Mouse (Mus musculus) liver, embryonic 16.5 days (tissue): ENCODE results near the gene Gm45213. TPM values are rescaled to one million over a fixed set of nuclear protein-coding genes. Genes with fewer than 3 reads are reported as not detected.

ENCODE experiments used
- ATAC-seq: fragments of 200-750 bp; cut with Nextera tagmentation; 2 replicates; pipeline ENCODE4 v1.8.0; 2017; ENCODE audit warnings: low read depth, mild to moderate bottlenecking, moderate number of reproducible peaks, moderate library complexity
- H3K27ac ChIP-seq: fragments of 300-500 bp; sonication (generic); 2 replicates; pipeline ENCODE4 v1.5.1; 2014; ENCODE audit warnings: mild to moderate bottlenecking, low read length
- H3K27me3 ChIP-seq: fragments of 300-500 bp; sonication (generic); 2 replicates; pipeline ENCODE4 v1.6.1; 2014; ENCODE audit warnings: low read depth, low read length, mixed read lengths; ENCODE audit not compliant: control insufficient read depth, insufficient read depth
- H3K36me3 ChIP-seq: fragments of 300-500 bp; sonication (generic); 2 replicates; pipeline ENCODE4 v1.6.1; 2014; ENCODE audit warnings: mild to moderate bottlenecking; ENCODE audit not compliant: control insufficient read depth, insufficient read depth
- H3K4me1 ChIP-seq: fragments of 300-500 bp; sonication (generic); 2 replicates; pipeline ENCODE4 v1.6.1; 2014; ENCODE audit warnings: low read depth, low read length, mixed read lengths; ENCODE audit not compliant: control insufficient read depth
- H3K4me2 ChIP-seq: fragments of 300-500 bp; sonication (generic); 2 replicates; pipeline ENCODE4 v1.6.1; 2014; ENCODE audit warnings: low read depth, low read length, mixed read lengths
- H3K4me3 ChIP-seq: fragments of 300-500 bp; sonication (generic); 2 replicates; pipeline ENCODE4 v1.5.1; 2014; ENCODE audit warnings: low read depth, mild to moderate bottlenecking, low read length
- H3K9ac ChIP-seq: fragments of 300-500 bp; sonication (generic); 2 replicates; pipeline ENCODE4 v1.6.1; 2014; ENCODE audit warnings: low read depth, low read length
- H3K9me3 ChIP-seq: fragments of 300-500 bp; sonication (generic); replicated peaks from 2 replicates; pipeline ENCODE4 v1.6.1; 2016; ENCODE audit warnings: low read length; ENCODE audit not compliant: control insufficient read depth
- WGBS: fragments of 180-500 bp; shearing (Covaris S2); extraction: QIAGEN DNeasy Blood & Tissue Kit; methylation state at CpG from one replicate; pipeline ENCODE4 v1.1.7; 2014; ENCODE audit not compliant: insufficient replicate concordance; 5-methylcytosine and 5-hydroxymethylcytosine counted together
- polyA plus RNA-seq: library from polyadenylated mRNA; unstranded; fragments of >200 nt; fragmentation: Nextera tagmentation; extraction: Ambion mirVana; gene quantifications from 2 replicates; pipeline ENCODE4 v1.2.1, GENCODE M21; 2015

The Gm45213 gene
- polyA plus RNA-seq, 1 experiment from 2014 or later: not detected

GRCm38 (mm10) chr7:66010518-66010917, 32.9 kb upstream of the Gm45213 start:
- H3K4me2 ChIP-seq: no peak overlapping the region
- no peaks in the 10 kb centered on the region for H3K27me3 ChIP-seq
- H3K4me3 ChIP-seq: no peak overlapping the region
- H3K9ac ChIP-seq: no peak overlapping the region
- H3K4me1 ChIP-seq: no peaks in the 10 kb centered on the region
- H3K9me3 ChIP-seq: no peaks in the 10 kb centered on the region
- ATAC-seq: no peak
- H3K27ac ChIP-seq: no peak overlapping the region
- H3K36me3 ChIP-seq: no peaks in the 10 kb centered on the region
- 47% methylated on average over 6 of the region's 6 CpGs for WGBS

- no peak for ATAC-seq
- Histone ChIP-seq H3K4me1 (no peaks in the 10 kb centered on the region), H3K4me3 (no peak overlapping the region), H3K9ac (no peak overlapping the region), H3K27me3 (no peaks in the 10 kb centered on the region), H3K36me3 (no peaks in the 10 kb centered on the region), H3K9me3 (no peaks in the 10 kb centered on the region), H3K27ac (no peak overlapping the region), H3K4me2 (no peak overlapping the region)
- 66% methylated on average over 2 of the region's 2 CpGs for WGBS
These were observed 15.7 kb upstream of the Gm45213 start for GRCm38 (mm10) chr7:66027747-66028146.

GRCm38 (mm10) chr7:66028766-66029512, 14.5 kb upstream of the Gm45213 start:
- Histone ChIP-seq H3K9ac (no peak overlapping the region), H3K4me1 (no peaks in the 10 kb centered on the region), H3K36me3 (no peaks in the 10 kb centered on the region), H3K4me2 (no peak overlapping the region), H3K27me3 (no peaks in the 10 kb centered on the region), H3K27ac (no peak overlapping the region), H3K4me3 (no peak overlapping the region), H3K9me3 (no peaks in the 10 kb centered on the region)
- 52% methylated on average over 6 of the region's 6 CpGs for WGBS
- ATAC-seq: no peak

GRCm38 (mm10) chr7:66036809-66037208, 6.6 kb upstream of the Gm45213 start:
- no peak overlapping the region for H3K4me3 ChIP-seq
- H3K4me2 ChIP-seq: no peak overlapping the region
- 47% methylated on average over 8 of the region's 8 CpGs for WGBS
- H3K4me1 ChIP-seq: no peaks in the 10 kb centered on the region
- H3K9me3 ChIP-seq: no peaks in the 10 kb centered on the region
- H3K27ac ChIP-seq: no peak overlapping the region
- no peak for ATAC-seq
- no peaks in the 10 kb centered on the region for H3K27me3 ChIP-seq
- H3K9ac ChIP-seq: no peak overlapping the region
- H3K36me3 ChIP-seq: no peaks in the 10 kb centered on the region

GRCm38 (mm10) chr7:66038261-66038660, 5.1 kb upstream of the Gm45213 start:
- no peak overlapping the region for H3K9ac ChIP-seq
- no peaks in the 10 kb centered on the region for H3K9me3 ChIP-seq
- 62% methylated on average over 3 of the region's 3 CpGs for WGBS
- no peak for ATAC-seq
- no peak overlapping the region for H3K27ac ChIP-seq
- no peak overlapping the region for H3K4me3 ChIP-seq
- H3K36me3 ChIP-seq: no peaks in the 10 kb centered on the region
- no peak overlapping the region for H3K4me2 ChIP-seq
- no peaks in the 10 kb centered on the region for H3K27me3 ChIP-seq
- H3K4me1 ChIP-seq: no peaks in the 10 kb centered on the region

GRCm38 (mm10) chr7:66038730-66039129, 4.7 kb upstream of the Gm45213 start:
- 63% methylated on average over 11 of the region's 11 CpGs for WGBS
- no peaks in the 10 kb centered on the region for H3K36me3 ChIP-seq
- no peak overlapping the region for H3K4me2 ChIP-seq
- no peaks in the 10 kb centered on the region for H3K27me3 ChIP-seq
- H3K4me1 ChIP-seq: no peaks in the 10 kb centered on the region
- ATAC-seq: no peak
- no peaks in the 10 kb centered on the region for H3K9me3 ChIP-seq
- H3K4me3 ChIP-seq: no peak overlapping the region
- no peak overlapping the region for H3K9ac ChIP-seq
- H3K27ac ChIP-seq: no peak overlapping the region

GRCm38 (mm10) chr7:66040026-66040814, 3.2 kb upstream of the Gm45213 start:
- Histone ChIP-seq H3K4me3 (no peak overlapping the region), H3K9me3 (no peaks in the 10 kb centered on the region)
- WGBS: 60% methylated on average over 18 of the region's 18 CpGs

GRCm38 (mm10) chr7:66044617-66045016, 1.2 kb downstream of the Gm45213 start:
- no peaks in the 10 kb centered on the region; the same call in 1 of the 2 replicates for H3K4me1 ChIP-seq
- H3K36me3 ChIP-seq: no peaks in the 10 kb centered on the region
- H3K27me3 ChIP-seq: no peaks in the 10 kb centered on the region
- no peak overlapping the region for H3K4me3 ChIP-seq
- H3K9ac ChIP-seq: no peak overlapping the region
- no peak overlapping the region for H3K4me2 ChIP-seq
- no peak overlapping the region for H3K27ac ChIP-seq
- WGBS: 58% methylated on average over 9 of the region's 9 CpGs
- no peaks in the 10 kb centered on the region for H3K9me3 ChIP-seq
- no peak for ATAC-seq

More at GRCm38 (mm10) chr7:66040026-66040814, 3.2 kb upstream of the Gm45213 start:
- H3K36me3 ChIP-seq: no peaks in the 10 kb centered on the region
- H3K27ac ChIP-seq: no peak overlapping the region
- no peaks in the 10 kb centered on the region for H3K4me1 ChIP-seq
- no peaks in the 10 kb centered on the region for H3K27me3 ChIP-seq
- H3K9ac ChIP-seq: no peak overlapping the region
- no peak overlapping the region for H3K4me2 ChIP-seq
- ATAC-seq: no peak
